Mouse (Mus musculus) erythroid progenitor cell, adult 5-6 weeks (primary cell): ENCODE measurements around the gene Fbxo39. TPM values are rescaled to one million over a fixed set of nuclear protein-coding genes. Genes with fewer than 3 reads are reported as not detected.
"Not testable (repeated sequence)": the region's sequence is repeated elsewhere in the genome, so short reads cannot be mapped to it uniquely, and the experiment has no call there.

Experiments
- ATAC-seq: replicated peaks from 2 replicates; pipeline ENCODE4 v1.8.0; 2016; ENCODE audit warnings: moderate number of reproducible peaks, mild to moderate bottlenecking, moderate TSS enrichment, inconsistent platforms; ENCODE audit not compliant: poor library complexity, low FRiP score, severe bottlenecking
- total RNA-seq, 2 experiments: library from RNA; stranded (forward) in 1 of 2; stranded (reverse) in 1 of 2; fragments of 150-400 nt in 1 of 2; fragments of 186-747, 209-891 nt in 1 of 2; gene quantifications; 2 replicates each; pipeline versions ENCODE4 v1.2.3 to v1.2.4; 2015 to 2017; ENCODE audit warnings: low replicate concordance in 2 of 2

Fbxo39 gene
- total RNA-seq, 2 experiments from 2014 or later = not detected

GRCm38 (mm10) chr11:72308982-72309381 lies 5.3 kb upstream of the Fbxo39 start:
- ATAC-seq = peak; percentile 74

GRCm38 (mm10) chr11:72310491-72310890 lies 3.8 kb upstream of the Fbxo39 start:
- peak; percentile 52; the same call in 1 of the 2 replicates for ATAC-seq

GRCm38 (mm10) chr11:72311355-72312001 lies 2.8 kb upstream of the Fbxo39 start:
- ATAC-seq = peak; percentile 53

GRCm38 (mm10) chr11:72318026-72318425 lies 3.8 kb downstream of the Fbxo39 start:
- no peak for ATAC-seq

GRCm38 (mm10) chr11:72324431-72324830 lies 10.2 kb downstream of the Fbxo39 start:
- ATAC-seq = no peak

- ATAC-seq = no peak
Measured at GRCm38 (mm10) chr11:72325701-72326100, 11.5 kb downstream of the Fbxo39 start.

- ATAC-seq = no peak
Measured at GRCm38 (mm10) chr11:72332951-72333667, 18.9 kb downstream of the Fbxo39 start.

GRCm38 (mm10) chr11:72334653-72335052 lies 20.4 kb downstream of the Fbxo39 start:
- ATAC-seq = no peak

GRCm38 (mm10) chr11:72336726-72337125 lies 22.5 kb downstream of the Fbxo39 start:
- ATAC-seq = no peak

- ATAC-seq = no peak
Measured at GRCm38 (mm10) chr11:72338437-72338871, 24.2 kb downstream of the Fbxo39 start.

GRCm38 (mm10) chr11:72339716-72340115 lies 25.5 kb downstream of the Fbxo39 start:
- ATAC-seq = no peak

- peak; percentile 64; the same call in 1 of the 2 replicates for ATAC-seq
Measured at GRCm38 (mm10) chr11:72342549-72343237, 28.4 kb downstream of the Fbxo39 start.

GRCm38 (mm10) chr11:72343238-72343625 lies 29.0 kb downstream of the Fbxo39 start:
- not testable (repeated sequence) for ATAC-seq

GRCm38 (mm10) chr11:72343904-72344303 lies 29.7 kb downstream of the Fbxo39 start:
- no peak for ATAC-seq

GRCm38 (mm10) chr11:72344486-72344885 lies 30.2 kb downstream of the Fbxo39 start:
- no peak for ATAC-seq

- no peak for ATAC-seq
Measured at GRCm38 (mm10) chr11:72348563-72348962, 34.3 kb downstream of the Fbxo39 start.

- ATAC-seq = no peak
Measured at GRCm38 (mm10) chr11:72349016-72349415, 34.8 kb downstream of the Fbxo39 start.

GRCm38 (mm10) chr11:72349652-72350051 lies 35.4 kb downstream of the Fbxo39 start:
- no peak for ATAC-seq

GRCm38 (mm10) chr11:72352272-72352671 lies 38.0 kb downstream of the Fbxo39 start:
- ATAC-seq = no peak

- ATAC-seq = no peak
Measured at GRCm38 (mm10) chr11:72353186-72353585, 38.9 kb downstream of the Fbxo39 start.
